Mouse (Mus musculus) MEL (cell line): ENCODE results near the gene Tgfb1i1.

ENCODE experiments used
- EP300 ChIP-seq, 2 experiments: IDR thresholded peaks; 2 replicates each; pipeline ENCODE4 v1.6.1; 2011; ENCODE audit warnings: improper control_type of control experiment in 2 of 2, low read length in 2 of 2, low read depth in 1 of 2, mild to moderate bottlenecking in 1 of 2
- HCFC1 ChIP-seq: IDR thresholded peaks from 2 replicates; pipeline ENCODE4 v1.6.1; 2012; ENCODE audit warnings: low read depth, mild to moderate bottlenecking, inconsistent platforms, low read length, improper control_type of control experiment, moderate library complexity
- JUND ChIP-seq: IDR thresholded peaks from 2 replicates; pipeline ENCODE4 v1.6.1; 2011; ENCODE audit warnings: low read depth, mild to moderate bottlenecking, improper control_type of control experiment, low read length
- POLR2A ChIP-seq, 2 experiments: IDR thresholded peaks; 2 replicates each; pipeline ENCODE4 v1.6.1; 2011 to 2012; ENCODE audit warnings: low read length in 2 of 2, mild to moderate bottlenecking in 2 of 2, control low read depth in 1 of 2, improper control_type of control experiment in 1 of 2, low read depth in 1 of 2, moderate library complexity in 1 of 2; ENCODE audit not compliant: control insufficient read depth in 1 of 2, insufficient read depth in 1 of 2, poor library complexity in 1 of 2
- TBP ChIP-seq: IDR thresholded peaks from 2 replicates; pipeline ENCODE4 v1.8.0; 2011; ENCODE audit warnings: low read depth, low read length, improper control_type of control experiment
- USF1 ChIP-seq: IDR thresholded peaks from 2 replicates; pipeline ENCODE4 v1.6.1; 2014; ENCODE audit warnings: low read depth, mild to moderate bottlenecking, inconsistent platforms, low read length, improper control_type of control experiment, moderate library complexity

DNA sequence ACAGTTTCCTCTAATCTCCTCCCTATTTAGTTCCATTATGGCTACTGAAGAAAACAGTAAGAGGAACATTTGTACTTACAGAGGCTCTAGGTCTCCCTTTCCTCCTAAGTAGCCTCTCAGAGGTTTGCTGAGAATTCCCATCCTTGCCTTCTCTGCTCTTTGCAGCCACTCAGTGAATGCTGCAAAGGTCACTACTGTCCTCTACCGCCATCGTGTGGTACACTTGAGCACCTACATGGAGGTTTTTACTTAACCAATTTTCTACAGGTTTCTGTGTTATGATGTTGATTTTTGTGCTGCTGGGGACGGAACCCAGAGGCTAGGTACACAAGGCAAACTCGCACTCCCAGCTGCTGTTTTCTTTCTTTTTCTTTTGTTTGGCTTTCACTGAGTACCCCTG, 38.4 kb upstream of the Tgfb1i1 start:
- no peak for TF ChIP-seq TBP
- no peak for TF ChIP-seq POLR2A (IDR thresholded peaks at IDR 0.05; ENCODE audit: control insufficient read depth in 1 of 2, insufficient read depth in 1 of 2, low read depth in 1 of 2, low read length in 2 of 2, poor library complexity in 1 of 2)
- no peak for TF ChIP-seq HCFC1
- no peak for TF ChIP-seq EP300 (IDR thresholded peaks at IDR 0.05; ENCODE audit: low read depth in 1 of 2, low read length in 2 of 2)
- no peak for TF ChIP-seq USF1
- TF ChIP-seq JUND, result no peak
